Mouse (Mus musculus) hindbrain, postnatal 0 days (tissue): ENCODE measurements around the gene Dap. TPM values are rescaled to one million over a fixed set of nuclear protein-coding genes. Genes with fewer than 3 reads are reported as not detected.

Source experiments
- ATAC-seq: fragments of 200-750 bp; cut with Nextera tagmentation; 2 replicates; pipeline ENCODE4 v1.8.0; 2017; ENCODE audit warnings: mild to moderate bottlenecking, moderate TSS enrichment, moderate library complexity
- DNase-seq: peaks from one replicate; pipeline ENCODE4 v3.0.0-alpha.2; 2015; ENCODE audit warnings: low spot score
- H3K27ac ChIP-seq: fragments of 300-500 bp; sonication (generic); 2 replicates; pipeline ENCODE4 v1.5.1; 2014; ENCODE audit warnings: mild to moderate bottlenecking
- H3K27me3 ChIP-seq: fragments of 300-500 bp; sonication (generic); 2 replicates; pipeline ENCODE4 v1.6.1; 2014; ENCODE audit warnings: low read length, mixed read lengths; ENCODE audit not compliant: insufficient read depth
- H3K36me3 ChIP-seq: fragments of 300-500 bp; sonication (generic); 2 replicates; pipeline ENCODE4 v1.6.1; 2014; ENCODE audit warnings: low read length, mixed read lengths; ENCODE audit not compliant: insufficient read depth
- H3K4me1 ChIP-seq: fragments of 300-500 bp; sonication (generic); 2 replicates; pipeline ENCODE4 v1.6.1; 2014; ENCODE audit warnings: antibody characterized with exemption, low read length, mixed read lengths; ENCODE audit not compliant: insufficient read depth
- H3K4me2 ChIP-seq: fragments of 300-500 bp; sonication (generic); 2 replicates; pipeline ENCODE4 v1.6.1; 2014; ENCODE audit warnings: low read depth, mild to moderate bottlenecking, low read length, moderate library complexity, mixed read lengths
- H3K4me3 ChIP-seq: fragments of 300-500 bp; sonication (generic); 2 replicates; pipeline ENCODE4 v1.5.1; 2014; ENCODE audit warnings: low read length
- H3K9ac ChIP-seq: fragments of 300-500 bp; sonication (generic); replicated peaks from 2 replicates; pipeline ENCODE4 v1.6.1; 2014; ENCODE audit warnings: mild to moderate bottlenecking, low read length, moderate library complexity, mixed read lengths
- H3K9me3 ChIP-seq: fragments of 300-500 bp; sonication (generic); 2 replicates; pipeline ENCODE4 v1.6.1; 2016; ENCODE audit warnings: low read length, mixed read lengths
- CTCF ChIP-seq: IDR thresholded peaks from 2 replicates; pipeline ENCODE4 v1.5.1; 2016; ENCODE audit warnings: antibody characterized with exemption, control low read depth, low read depth
- WGBS: fragments of 180-500 bp; shearing (Covaris S2); extraction: QIAGEN DNeasy Blood & Tissue Kit; methylation state at CpG from one replicate; pipeline ENCODE4 v1.1.7; 2014; 5-methylcytosine and 5-hydroxymethylcytosine counted together
- polyA plus RNA-seq: library from polyadenylated mRNA; unstranded; fragments of >200 nt; fragmentation: Nextera tagmentation; extraction: Ambion mirVana; gene quantifications from 2 replicates; pipeline ENCODE4 v1.2.1, GENCODE M21; 2015
- total RNA-seq: library from RNA; depleted of rRNA; stranded (reverse); fragments of >200 nt; gene quantifications from 2 replicates; pipeline ENCODE4 v1.2.3, GENCODE M21; 2014

Dap gene
- total and polyA plus RNA-seq, 2 experiments from 2014 or later: 17.6 to 29.5 TPM

DNA sequence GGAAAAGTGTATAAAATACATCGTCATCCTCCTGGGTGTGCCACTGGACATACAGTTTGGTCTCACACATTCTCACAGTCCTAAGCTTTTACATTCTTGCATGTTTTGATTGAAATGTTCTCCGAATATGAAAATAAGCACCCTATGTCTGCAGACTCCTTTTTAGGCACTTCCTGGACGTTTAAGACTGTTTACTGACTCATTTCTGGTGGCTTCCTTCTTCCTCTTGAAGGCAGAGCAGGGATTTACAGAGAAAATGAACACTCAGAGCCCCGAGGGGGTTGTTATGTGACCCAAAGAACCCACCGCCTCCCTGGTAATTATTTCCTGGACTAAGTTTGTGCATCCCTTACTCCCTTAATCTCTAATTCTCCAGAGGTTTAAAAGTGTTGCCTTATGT lies 13.8 kb downstream of the Dap start:
- Histone ChIP-seq H3K4me3 (no peak overlapping the region), H3K9ac (no peak overlapping the region), H3K9me3 (no peaks in the 10 kb centered on the region), H3K36me3 (no peaks in the 10 kb centered on the region), H3K27me3 (no peaks in the 10 kb centered on the region), H3K4me2 (no peak overlapping the region), H3K4me1 (peaks cover 4% of the 10 kb centered on the region; the same call in 1 of the 2 replicates), H3K27ac (no peak overlapping the region)
- TF ChIP-seq CTCF: no peak
- ATAC-seq (no peak), DNase-seq (no peak)
- 74% methylated on average over 5 of the region's 5 CpGs for WGBS

DNA sequence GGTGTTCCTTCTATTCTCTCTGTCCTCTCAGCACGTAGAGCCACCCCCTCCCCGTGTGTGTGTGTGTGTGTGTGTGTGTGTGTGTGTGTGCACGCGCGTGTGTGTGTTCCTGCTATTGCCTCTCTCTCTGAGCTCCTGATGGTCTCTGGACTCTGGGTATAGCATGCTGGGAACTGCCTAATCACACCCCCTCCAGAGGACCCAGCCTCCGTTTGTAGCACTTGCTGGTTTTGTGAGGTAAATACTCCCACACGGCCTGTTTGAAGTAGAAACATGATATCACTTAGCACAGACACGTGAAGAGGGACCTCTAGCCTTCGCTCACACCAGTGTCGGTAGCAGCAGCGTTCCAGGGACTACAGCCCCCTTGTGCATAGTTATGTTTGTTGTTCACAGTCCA lies 14.5 kb downstream of the Dap start:
- DNase-seq (no peak), ATAC-seq (no peak)
- H3K27me3 ChIP-seq: no peaks in the 10 kb centered on the region
- H3K9me3 ChIP-seq: no peaks in the 10 kb centered on the region
- H3K4me2 ChIP-seq: no peak overlapping the region
- H3K4me1 ChIP-seq: peaks cover 4% of the 10 kb centered on the region; the same call in 1 of the 2 replicates
- no peak overlapping the region for H3K27ac ChIP-seq
- 83% methylated on average over 11 of the region's 11 CpGs for WGBS
- TF ChIP-seq CTCF: no peak
- H3K4me3 ChIP-seq: no peak overlapping the region
- no peak overlapping the region for H3K9ac ChIP-seq
- no peaks in the 10 kb centered on the region for H3K36me3 ChIP-seq

DNA sequence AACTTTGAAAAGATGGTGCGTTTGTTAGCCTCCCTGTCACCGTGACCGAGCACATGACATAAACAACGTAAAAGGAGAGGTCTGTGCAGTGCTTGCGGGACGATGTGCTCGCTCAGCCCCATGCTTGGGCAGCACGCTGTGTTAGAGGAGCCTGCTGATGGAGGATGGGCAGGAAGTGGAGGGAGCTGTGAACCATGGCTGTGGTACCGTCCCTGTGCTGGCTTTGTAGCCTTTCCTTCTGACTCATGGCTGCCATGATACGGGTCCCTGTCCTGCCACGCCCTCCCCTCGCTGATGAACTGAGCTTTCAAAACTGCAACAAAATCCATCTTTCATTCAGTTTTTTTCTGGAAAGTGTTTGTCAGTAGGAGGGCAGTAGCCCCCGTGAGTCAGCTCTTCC lies 15.6 kb downstream of the Dap start:
- H3K4me3 ChIP-seq: no peak overlapping the region
- no peak overlapping the region for H3K27ac ChIP-seq
- WGBS: 85% methylated on average over 13 of the region's 13 CpGs
- no peaks in the 10 kb centered on the region for H3K9me3 ChIP-seq
- H3K4me2 ChIP-seq: no peak overlapping the region
- no peak for TF ChIP-seq CTCF
- H3K27me3 ChIP-seq: no peaks in the 10 kb centered on the region
- H3K4me1 ChIP-seq: peaks cover 4% of the 10 kb centered on the region; the same call in 1 of the 2 replicates
- ATAC-seq: peak; percentile 36; the same call in 1 of the 2 replicates
- H3K9ac ChIP-seq: no peak overlapping the region
- H3K36me3 ChIP-seq: no peaks in the 10 kb centered on the region
- no peak for DNase-seq

DNA sequence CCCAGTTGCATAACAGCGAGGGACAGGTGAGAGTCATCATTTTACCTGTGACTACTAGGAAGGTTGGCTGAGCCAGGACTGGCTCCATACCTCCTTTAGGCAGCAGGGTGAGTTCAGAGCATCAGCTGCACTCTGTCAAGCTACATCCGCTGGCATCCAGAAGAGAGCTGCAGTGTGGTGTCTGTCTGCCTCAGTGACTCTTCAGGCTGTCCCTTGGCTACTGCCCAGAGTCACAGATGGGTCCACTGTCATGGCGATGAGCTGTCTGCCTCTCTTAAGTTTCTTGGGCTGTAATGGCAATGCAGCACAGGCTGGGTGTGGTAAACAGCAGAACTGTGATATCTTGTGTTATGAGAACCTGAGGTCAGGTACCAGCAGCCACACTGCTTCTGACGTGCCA lies 16.1 kb downstream of the Dap start:
- DNase-seq (peak; percentile 80), ATAC-seq (peak; percentile 88)
- Histone ChIP-seq H3K4me2 (no peak overlapping the region), H3K4me3 (no peak overlapping the region), H3K9me3 (no peaks in the 10 kb centered on the region), H3K27ac (no peak overlapping the region), H3K9ac (no peak overlapping the region), H3K4me1 (peaks cover 4% of the 10 kb centered on the region; the same call in 1 of the 2 replicates), H3K36me3 (no peaks in the 10 kb centered on the region), H3K27me3 (no peaks in the 10 kb centered on the region)
- no peak for TF ChIP-seq CTCF
- 71% methylated on average over 4 of the region's 4 CpGs for WGBS

DNA sequence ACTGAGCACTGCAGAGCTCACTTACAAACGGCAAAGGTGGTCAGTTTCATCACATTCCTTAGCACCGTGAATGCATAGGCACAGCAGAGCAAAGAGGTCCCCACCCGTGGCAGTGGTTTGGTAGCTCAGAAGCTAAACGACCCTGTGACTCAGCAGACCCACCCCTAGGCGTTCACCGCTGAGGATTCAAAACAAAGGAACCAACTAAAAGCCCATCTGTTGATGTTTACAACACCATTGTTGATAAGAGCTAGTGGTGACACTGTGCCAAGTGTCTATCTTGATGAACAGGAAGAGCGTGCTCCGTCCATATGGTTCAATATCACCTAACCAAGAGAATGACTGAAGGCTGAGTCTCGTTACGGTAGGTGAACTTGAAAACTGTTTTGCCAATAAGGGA lies 19.1 kb downstream of the Dap start:
- H3K27ac ChIP-seq: no peak overlapping the region
- H3K36me3 ChIP-seq: no peaks in the 10 kb centered on the region
- H3K4me2 ChIP-seq: no peak overlapping the region
- no peaks in the 10 kb centered on the region for H3K27me3 ChIP-seq
- no peak overlapping the region for H3K9ac ChIP-seq
- H3K9me3 ChIP-seq: no peaks in the 10 kb centered on the region
- no peak overlapping the region for H3K4me3 ChIP-seq
- peaks cover 4% of the 10 kb centered on the region; the same call in 1 of the 2 replicates for H3K4me1 ChIP-seq
- WGBS: 76% methylated on average over 10 of the region's 10 CpGs
- ATAC-seq (no peak), DNase-seq (no peak)
- TF ChIP-seq CTCF: no peak

DNA sequence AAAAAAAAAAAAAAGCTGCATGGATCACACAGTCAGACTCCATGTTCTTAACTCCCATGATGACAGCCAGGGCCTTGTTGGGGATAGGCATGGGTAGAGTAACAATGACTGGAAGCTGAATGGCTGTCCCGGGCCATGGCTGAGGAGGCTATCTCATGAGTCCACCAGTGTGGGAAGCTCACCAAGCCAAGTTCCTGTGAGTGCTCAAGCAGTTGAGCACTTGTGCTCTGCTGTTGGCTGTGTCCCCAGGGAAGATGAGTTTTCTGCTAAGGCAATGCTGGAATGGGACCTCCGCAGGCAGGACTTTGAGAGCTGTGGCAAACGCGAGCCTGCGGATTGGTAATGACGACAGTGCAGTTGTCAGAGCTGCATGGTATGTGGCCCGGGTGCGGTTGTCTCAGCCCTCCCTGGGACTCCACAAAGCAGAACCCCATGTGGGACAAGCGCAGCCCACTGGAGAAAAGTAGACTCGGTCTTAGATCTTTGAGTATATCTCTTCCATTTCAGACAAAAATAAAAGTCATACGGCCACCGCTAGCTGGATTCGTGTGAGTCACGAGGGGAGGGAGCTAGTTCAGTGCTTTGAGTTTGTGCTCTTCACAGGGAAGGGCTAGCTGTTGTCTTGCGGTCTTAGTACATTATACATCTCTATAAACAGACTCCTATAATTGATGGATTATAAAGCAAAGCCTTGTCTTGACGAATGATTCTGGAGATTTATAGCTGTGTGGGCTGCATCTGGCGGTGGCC lies 20.8 kb downstream of the Dap start:
- DNase-seq (no peak), ATAC-seq (no peak)
- TF ChIP-seq CTCF: no peak
- Histone ChIP-seq H3K4me2 (no peak overlapping the region), H3K4me1 (peaks cover under 1% of the 10 kb centered on the region; the same call in 1 of the 2 replicates), H3K27ac (no peak overlapping the region), H3K4me3 (no peak overlapping the region), H3K36me3 (no peaks in the 10 kb centered on the region), H3K9ac (no peak overlapping the region), H3K9me3 (no peaks in the 10 kb centered on the region), H3K27me3 (no peaks in the 10 kb centered on the region)
- WGBS: 95% methylated on average over 17 of the region's 17 CpGs

DNA sequence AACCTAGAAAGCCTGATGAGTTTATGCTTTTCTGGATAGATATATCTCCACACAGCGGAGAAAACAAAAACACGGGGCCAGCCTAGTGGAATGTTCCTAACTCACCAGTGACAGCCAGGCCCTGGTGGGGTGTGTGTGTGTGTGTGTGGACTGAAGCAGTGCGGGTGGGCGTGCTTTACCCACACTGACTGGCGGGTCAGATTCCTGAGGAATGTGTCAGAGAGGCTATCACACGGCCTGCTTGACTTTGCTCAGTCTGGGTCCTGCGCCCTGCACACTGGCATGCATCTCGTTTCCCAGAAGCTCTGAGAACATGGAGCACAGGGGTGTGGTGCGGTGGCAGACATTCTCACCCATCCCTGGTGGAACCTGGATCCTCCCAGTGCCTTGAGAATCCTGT lies 21.8 kb downstream of the Dap start:
- Histone ChIP-seq H3K36me3 (no peaks in the 10 kb centered on the region), H3K9ac (no peak overlapping the region), H3K4me1 (peaks cover 7% of the 10 kb centered on the region; the same call in 1 of the 2 replicates), H3K27me3 (no peaks in the 10 kb centered on the region), H3K9me3 (no peaks in the 10 kb centered on the region), H3K27ac (no peak overlapping the region), H3K4me2 (no peak overlapping the region), H3K4me3 (no peak overlapping the region)
- ATAC-seq (no peak), DNase-seq (no peak)
- WGBS: 79% methylated on average over 9 of the region's 9 CpGs
- TF ChIP-seq CTCF: no peak
